Mouse (Mus musculus) CH12.LX (cell line): ENCODE measurements at regions not wholly inside any gene's neighbourhood (a gene's known extent, or its start where the extent isn't known, plus 50 kb on each side); places are given as distances from the start of the nearest gene placed in this dataset.

Source experiments
- BHLHE40 ChIP-seq: IDR thresholded peaks from 2 replicates; pipeline ENCODE4 v1.6.1; 2011; ENCODE audit warnings: mild to moderate bottlenecking, low read depth, low read length, improper control_type of control experiment
- CHD1 ChIP-seq: IDR thresholded peaks from 2 replicates; pipeline ENCODE4 v1.6.1; 2012; ENCODE audit warnings: low read depth, low read length, improper control_type of control experiment, inconsistent platforms
- CTCF ChIP-seq, 2 experiments: IDR thresholded peaks in 1 of 2; conservative IDR thresholded peaks in 1 of 2; 2 replicates each; pipeline ENCODE4 v1.5.1; 2011 to 2012; ENCODE audit warnings: low read depth in 2 of 2, low read length in 2 of 2, improper control_type of control experiment in 1 of 2, inconsistent platforms in 1 of 2, mild to moderate bottlenecking in 1 of 2, moderate library complexity in 1 of 2
- EP300 ChIP-seq: IDR thresholded peaks from 2 replicates; pipeline ENCODE4 v1.6.1; 2011; ENCODE audit warnings: low read length, improper control_type of control experiment
- ETS1 ChIP-seq: conservative IDR thresholded peaks from 2 replicates; pipeline ENCODE4 v1.6.1; 2012; ENCODE audit warnings: low read depth, mild to moderate bottlenecking, inconsistent platforms, low read length, improper control_type of control experiment, moderate library complexity
- JUND ChIP-seq: conservative IDR thresholded peaks from 2 replicates; pipeline ENCODE4 v1.6.1; 2011; ENCODE audit warnings: low read depth, low read length, improper control_type of control experiment
- MXI1 ChIP-seq: IDR thresholded peaks from 2 replicates; pipeline ENCODE4 v1.6.1; 2011; ENCODE audit warnings: mild to moderate bottlenecking, low read depth, low read length, improper control_type of control experiment
- POLR2A ChIP-seq: IDR thresholded peaks from 2 replicates; pipeline ENCODE4 v1.6.1; 2011; ENCODE audit warnings: low read depth, mild to moderate bottlenecking, improper control_type of control experiment, low read length
- POLR2AphosphoS2 ChIP-seq: IDR thresholded peaks from 2 replicates; pipeline ENCODE4 v1.6.1; 2011; ENCODE audit warnings: low read depth, low read length, improper control_type of control experiment
- RAD21 ChIP-seq: IDR thresholded peaks from 2 replicates; pipeline ENCODE4 v1.6.1; 2011; ENCODE audit warnings: low read depth, mild to moderate bottlenecking, low read length, improper control_type of control experiment, moderate library complexity
- USF2 ChIP-seq: conservative IDR thresholded peaks from 2 replicates; pipeline ENCODE4 v1.6.1; 2011; ENCODE audit warnings: low read depth, low read length, improper control_type of control experiment
- ZKSCAN1 ChIP-seq: IDR thresholded peaks from 2 replicates; pipeline ENCODE4 v1.6.1; 2012; ENCODE audit warnings: low read depth, inconsistent platforms, low read length, improper control_type of control experiment, borderline replicate concordance
- ZNF384 ChIP-seq: IDR thresholded peaks from 2 replicates; pipeline ENCODE4 v1.6.1; 2012; ENCODE audit warnings: low read depth, low read length, improper control_type of control experiment, inconsistent platforms

DNA sequence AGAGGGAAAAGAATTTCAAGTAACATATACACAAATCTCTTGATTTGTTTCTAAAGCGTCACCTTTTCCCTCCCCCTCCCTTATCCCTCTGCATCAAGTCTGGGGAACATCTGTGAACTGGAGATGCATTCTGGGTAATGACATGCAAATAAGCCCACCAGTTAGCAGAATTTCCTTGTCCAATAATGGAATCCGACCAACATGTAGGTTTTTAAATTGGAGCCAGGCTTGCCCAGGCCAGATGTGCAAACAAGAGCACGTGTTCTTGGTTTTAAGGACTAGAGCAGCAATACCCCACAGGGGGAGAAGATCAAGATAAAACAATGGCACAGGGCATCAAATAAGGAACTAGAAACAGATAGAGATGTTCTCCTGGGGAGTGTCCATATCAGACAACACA lies 447.9 kb upstream of the Nr2f2 start:
- TF ChIP-seq POLR2A (no peak), ZNF384 (no peak), EP300 (no peak), CTCF (conservative IDR thresholded peaks at IDR 0.05 in 1 of 2, IDR thresholded peaks at IDR 0.05 in 1 of 2; ENCODE audit: low read depth in 2 of 2, low read length in 2 of 2) (no peak), ETS1 (no peak), MXI1 (no peak), BHLHE40 (no peak), RAD21 (no peak), CHD1 (no peak), POLR2AphosphoS2 (no peak), USF2 (no peak), JUND (no peak), ZKSCAN1 (no peak)
